Mouse (Mus musculus): Measurements from ENCODE around the gene Pom121. TPM values are rescaled to one million over a fixed set of nuclear protein-coding genes. Genes with fewer than 3 reads are reported as not detected.

Gene Pom121
- 50.3 and 78.1 TPM in 2 replicates for polyA plus RNA-seq (2012; rRNA removed)

DNA sequence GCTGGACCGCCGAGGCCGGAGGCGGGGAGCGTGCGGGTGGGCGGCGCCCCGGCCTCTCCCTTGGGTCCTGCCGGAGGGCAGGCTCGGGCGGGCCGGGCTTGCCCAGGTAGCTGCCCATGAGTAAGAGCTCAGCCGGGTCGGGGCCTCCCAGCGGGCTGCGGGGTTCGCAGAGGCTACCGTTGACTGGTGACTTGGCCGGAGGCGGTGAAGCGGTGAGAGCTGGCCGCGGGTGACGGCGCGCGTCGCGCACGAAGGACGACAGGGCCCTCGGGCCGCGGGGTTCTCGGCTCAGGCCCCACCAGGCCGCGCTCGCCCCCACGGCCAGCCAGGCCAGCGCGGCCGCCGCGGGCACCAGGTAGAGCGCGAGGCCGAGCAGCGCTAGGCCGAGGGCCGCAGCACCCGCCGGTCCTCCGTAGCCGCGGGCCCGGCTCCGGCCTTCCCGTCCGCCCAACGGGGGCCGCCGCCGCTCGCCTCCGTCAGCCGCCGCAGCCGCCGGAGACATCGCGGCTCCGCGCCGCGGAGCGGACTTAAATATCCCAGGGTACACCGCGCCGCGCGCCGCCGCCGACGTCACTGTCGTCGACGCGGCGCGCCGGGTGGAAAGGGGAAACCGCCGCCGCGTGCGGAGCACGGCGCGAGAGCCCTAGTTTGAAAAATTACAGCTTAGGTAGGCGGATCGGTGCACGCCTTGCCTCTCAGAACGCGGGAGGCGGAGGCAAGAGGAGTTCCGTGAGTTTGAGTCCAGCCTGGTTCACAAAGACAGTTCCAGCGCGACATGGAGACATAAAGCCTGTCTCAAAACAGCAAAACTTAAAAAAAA lies at the start of gene Pom121:
TSS of gene Pom121 (minus strand) at position 543 of the 820 bp plus-strand sequence.
- WGBS = under 1% methylated on average over 110 of the region's 110 CpGs
- TF ChIP-seq CTCF (IDR thresholded peaks at IDR 0.05; ENCODE audit: borderline replicate concordance, control insufficient read depth, extremely low read depth, insufficient read depth, low read length, poor library complexity) (no peak), POLR2A (IDR thresholded peaks at IDR 0.05; ENCODE audit: control insufficient read depth, extremely low read depth, insufficient read depth, low read length, poor library complexity) (peak; percentile 93)
- peak within 1 kb of the TSS; percentile 99 for H3K4me3 ChIP-seq (ENCODE audit: control insufficient read depth, insufficient read depth, low read length)
- peaks cover 23% of the 10 kb centered on the region for H3K36me3 ChIP-seq (ENCODE audit: control insufficient read depth, insufficient read depth, low read length)
- DNase-seq = peak; percentile 80
- peaks cover 10% of the 10 kb centered on the region; the same call in 1 of the 2 replicates for H3K4me1 ChIP-seq (replicated peaks; ENCODE audit: control insufficient read depth, insufficient read depth, low read length)
- peak within 1 kb of the TSS; percentile 38 for H3K27ac ChIP-seq (ENCODE audit: control insufficient read depth, insufficient read depth, low read length)
- no peaks in the 10 kb centered on the region for H3K27me3 ChIP-seq (ENCODE audit: control insufficient read depth, insufficient read depth, low read length)

DNA sequence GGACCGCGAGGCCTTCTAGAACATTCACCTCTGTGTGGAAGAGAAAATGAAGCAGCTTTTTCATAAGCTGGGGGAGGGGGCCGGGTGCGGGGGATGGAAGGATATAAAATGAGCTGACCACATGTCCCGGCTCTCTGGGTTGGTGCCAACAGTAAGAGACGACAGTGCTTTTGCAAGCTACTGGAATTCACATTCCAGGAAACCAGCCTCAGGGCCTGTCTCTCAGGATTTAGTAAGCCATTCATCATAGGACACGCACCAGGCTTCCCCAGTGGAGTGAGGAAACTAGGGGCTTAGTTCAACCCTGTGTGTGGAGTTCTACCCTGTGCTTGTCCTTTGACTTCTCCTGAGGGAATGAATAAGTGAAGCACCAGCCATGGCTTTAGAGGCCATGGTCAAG lies 48.1 kb upstream of the Pom121 start:
- Histone ChIP-seq H3K4me3 (ENCODE audit: control insufficient read depth, insufficient read depth, low read length) (no peak overlapping the region), H3K27me3 (ENCODE audit: control insufficient read depth, insufficient read depth, low read length) (no peaks in the 10 kb centered on the region), H3K36me3 (ENCODE audit: control insufficient read depth, insufficient read depth, low read length) (no peaks in the 10 kb centered on the region), H3K4me1 (replicated peaks; ENCODE audit: control insufficient read depth, insufficient read depth, low read length) (no peaks in the 10 kb centered on the region), H3K27ac (ENCODE audit: control insufficient read depth, insufficient read depth, low read length) (no peak overlapping the region)
- TF ChIP-seq CTCF (IDR thresholded peaks at IDR 0.05; ENCODE audit: borderline replicate concordance, control insufficient read depth, extremely low read depth, insufficient read depth, low read length, poor library complexity) (no peak), POLR2A (IDR thresholded peaks at IDR 0.05; ENCODE audit: control insufficient read depth, extremely low read depth, insufficient read depth, low read length, poor library complexity) (no peak)
- DNase-seq = no peak
- 95% methylated on average over 7 of the region's 7 CpGs for WGBS

DNA sequence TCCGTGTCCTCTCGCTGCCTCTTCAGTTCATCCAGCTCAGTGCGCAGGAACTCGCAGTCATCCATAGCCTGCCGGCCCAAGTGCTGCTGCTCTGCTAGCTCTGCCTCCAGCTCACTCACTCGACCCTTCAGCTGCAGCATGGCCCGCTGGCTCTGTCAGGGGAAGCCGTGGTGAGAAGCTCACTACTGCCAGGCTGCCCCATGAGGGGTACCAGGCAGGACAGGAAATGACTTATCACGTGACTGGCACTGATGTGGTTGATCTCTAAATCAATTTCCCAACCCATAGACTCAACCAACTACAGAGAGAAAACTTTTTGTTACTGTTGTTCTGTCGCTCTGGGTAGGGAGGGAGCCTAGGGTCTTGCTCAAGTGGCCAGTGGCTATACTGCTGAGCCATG lies 40.7 kb upstream of the Pom121 start:
- Histone ChIP-seq H3K27ac (ENCODE audit: control insufficient read depth, insufficient read depth, low read length) (no peak overlapping the region), H3K36me3 (ENCODE audit: control insufficient read depth, insufficient read depth, low read length) (no peaks in the 10 kb centered on the region), H3K27me3 (ENCODE audit: control insufficient read depth, insufficient read depth, low read length) (no peaks in the 10 kb centered on the region), H3K4me3 (ENCODE audit: control insufficient read depth, insufficient read depth, low read length) (no peak overlapping the region), H3K4me1 (replicated peaks; ENCODE audit: control insufficient read depth, insufficient read depth, low read length) (0 out of 2 replicates have a peak, but pooled peaks cover 4% of the 10 kb centered on the region)
- WGBS = 31% methylated on average over 10 of the region's 10 CpGs
- DNase-seq = no peak
- TF ChIP-seq CTCF (IDR thresholded peaks at IDR 0.05; ENCODE audit: borderline replicate concordance, control insufficient read depth, extremely low read depth, insufficient read depth, low read length, poor library complexity) (no peak), POLR2A (IDR thresholded peaks at IDR 0.05; ENCODE audit: control insufficient read depth, extremely low read depth, insufficient read depth, low read length, poor library complexity) (no peak)

DNA sequence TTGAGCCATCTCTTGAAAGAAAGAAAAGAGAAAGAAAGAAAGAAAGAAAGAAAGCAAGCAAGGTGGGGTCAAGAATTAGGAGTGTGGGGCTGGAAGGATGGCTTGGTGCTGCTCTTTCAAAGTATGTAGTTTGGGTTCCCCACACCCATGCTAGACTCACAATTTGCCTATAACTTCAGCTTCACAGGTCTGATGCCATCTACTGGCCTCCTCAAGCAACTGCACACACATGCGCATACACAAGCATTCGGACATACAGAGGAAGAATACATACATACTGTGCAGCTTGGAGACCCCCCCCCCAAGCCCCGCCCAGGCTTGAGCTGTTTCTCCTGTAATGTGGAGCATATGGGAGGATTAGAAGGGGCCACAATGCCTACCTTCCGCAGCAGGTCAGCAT lies 39.5 kb upstream of the Pom121 start:
- Histone ChIP-seq H3K27me3 (ENCODE audit: control insufficient read depth, insufficient read depth, low read length) (no peaks in the 10 kb centered on the region), H3K36me3 (ENCODE audit: control insufficient read depth, insufficient read depth, low read length) (no peaks in the 10 kb centered on the region), H3K27ac (ENCODE audit: control insufficient read depth, insufficient read depth, low read length) (no peak overlapping the region), H3K4me3 (ENCODE audit: control insufficient read depth, insufficient read depth, low read length) (no peak overlapping the region), H3K4me1 (replicated peaks; ENCODE audit: control insufficient read depth, insufficient read depth, low read length) (0 out of 2 replicates have a peak, but pooled peaks cover 4% of the 10 kb centered on the region)
- no peak for TF ChIP-seq POLR2A (IDR thresholded peaks at IDR 0.05; ENCODE audit: control insufficient read depth, extremely low read depth, insufficient read depth, low read length, poor library complexity)
- DNase-seq = no peak
- WGBS = 97% methylated on average over 4 of the region's 4 CpGs

DNA sequence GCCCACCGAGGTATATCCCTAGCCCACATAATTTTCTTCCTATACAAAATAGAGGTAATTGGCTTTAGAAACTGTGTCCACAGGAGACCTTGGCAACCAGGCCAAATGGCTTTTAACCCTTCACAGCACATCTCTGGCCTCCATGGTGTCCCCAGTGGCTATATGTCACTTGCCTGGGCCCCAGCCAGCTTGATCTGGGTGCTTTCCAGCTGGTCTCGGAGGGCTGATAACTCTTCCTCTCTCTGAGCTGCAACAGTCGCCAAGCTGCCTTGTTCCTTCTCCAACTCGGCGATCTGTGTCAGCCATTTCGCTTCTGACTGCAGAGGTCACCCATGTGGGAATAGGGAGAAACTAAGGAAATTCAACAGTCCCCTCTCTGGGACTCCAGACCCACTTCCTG lies 36.8 kb upstream of the Pom121 start:
- no peak for DNase-seq
- 0 out of 2 replicates have a peak, but pooled peaks cover 4% of the 10 kb centered on the region for H3K4me1 ChIP-seq (replicated peaks; ENCODE audit: control insufficient read depth, insufficient read depth, low read length)
- WGBS = 83% methylated on average over 6 of the region's 6 CpGs
- H3K27ac ChIP-seq (ENCODE audit: control insufficient read depth, insufficient read depth, low read length) = no peak overlapping the region
- TF ChIP-seq POLR2A (IDR thresholded peaks at IDR 0.05; ENCODE audit: control insufficient read depth, extremely low read depth, insufficient read depth, low read length, poor library complexity) (no peak), CTCF (IDR thresholded peaks at IDR 0.05; ENCODE audit: borderline replicate concordance, control insufficient read depth, extremely low read depth, insufficient read depth, low read length, poor library complexity) (no peak)
- H3K36me3 ChIP-seq (ENCODE audit: control insufficient read depth, insufficient read depth, low read length) = no peaks in the 10 kb centered on the region
- H3K4me3 ChIP-seq (ENCODE audit: control insufficient read depth, insufficient read depth, low read length) = no peak overlapping the region
- H3K27me3 ChIP-seq (ENCODE audit: control insufficient read depth, insufficient read depth, low read length) = no peaks in the 10 kb centered on the region

DNA sequence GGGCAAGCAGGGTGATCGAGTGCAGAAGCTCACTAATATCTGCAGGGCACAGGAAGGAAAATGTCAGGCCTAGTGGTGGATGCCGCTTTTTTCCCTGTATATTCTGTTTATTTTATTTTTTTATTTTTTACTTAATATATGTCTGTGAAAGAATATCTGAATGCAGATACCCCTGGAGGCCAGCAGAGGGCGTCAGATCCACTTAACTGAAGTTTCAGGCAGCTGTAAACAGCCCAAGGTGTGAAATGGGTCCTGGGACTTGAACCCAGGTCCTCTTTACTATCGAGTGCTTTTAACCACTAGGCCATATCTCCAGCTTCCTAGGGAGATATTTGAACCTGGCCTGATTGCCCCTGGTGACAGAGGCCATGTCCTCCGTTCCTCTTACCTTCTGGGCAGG lies 34.4 kb upstream of the Pom121 start:
- Histone ChIP-seq H3K4me1 (replicated peaks; ENCODE audit: control insufficient read depth, insufficient read depth, low read length) (no peaks in the 10 kb centered on the region), H3K4me3 (ENCODE audit: control insufficient read depth, insufficient read depth, low read length) (no peak overlapping the region), H3K27ac (ENCODE audit: control insufficient read depth, insufficient read depth, low read length) (no peak overlapping the region), H3K27me3 (ENCODE audit: control insufficient read depth, insufficient read depth, low read length) (no peaks in the 10 kb centered on the region), H3K36me3 (ENCODE audit: control insufficient read depth, insufficient read depth, low read length) (no peaks in the 10 kb centered on the region)
- no peak for DNase-seq
- no peak for TF ChIP-seq CTCF (IDR thresholded peaks at IDR 0.05; ENCODE audit: borderline replicate concordance, control insufficient read depth, extremely low read depth, insufficient read depth, low read length, poor library complexity)
- no peak for TF ChIP-seq POLR2A (IDR thresholded peaks at IDR 0.05; ENCODE audit: control insufficient read depth, extremely low read depth, insufficient read depth, low read length, poor library complexity)
- 76% methylated on average over 5 of the region's 5 CpGs for WGBS
